Mouse (Mus musculus) right cerebral cortex, adult 2 months (tissue): ENCODE measurements around the gene Ccdc28b.

Source experiments
- DNase-seq, 2 experiments: peaks; one replicate each; pipeline ENCODE4 v3.0.0; 2021 to 2022; ENCODE audit warnings: low spot score in 2 of 2

Gene Ccdc28b

GRCm38 (mm10) chr4:129585773-129586172 lies 38.0 kb downstream of the Ccdc28b start:
- no peak for DNase-seq

DNA sequence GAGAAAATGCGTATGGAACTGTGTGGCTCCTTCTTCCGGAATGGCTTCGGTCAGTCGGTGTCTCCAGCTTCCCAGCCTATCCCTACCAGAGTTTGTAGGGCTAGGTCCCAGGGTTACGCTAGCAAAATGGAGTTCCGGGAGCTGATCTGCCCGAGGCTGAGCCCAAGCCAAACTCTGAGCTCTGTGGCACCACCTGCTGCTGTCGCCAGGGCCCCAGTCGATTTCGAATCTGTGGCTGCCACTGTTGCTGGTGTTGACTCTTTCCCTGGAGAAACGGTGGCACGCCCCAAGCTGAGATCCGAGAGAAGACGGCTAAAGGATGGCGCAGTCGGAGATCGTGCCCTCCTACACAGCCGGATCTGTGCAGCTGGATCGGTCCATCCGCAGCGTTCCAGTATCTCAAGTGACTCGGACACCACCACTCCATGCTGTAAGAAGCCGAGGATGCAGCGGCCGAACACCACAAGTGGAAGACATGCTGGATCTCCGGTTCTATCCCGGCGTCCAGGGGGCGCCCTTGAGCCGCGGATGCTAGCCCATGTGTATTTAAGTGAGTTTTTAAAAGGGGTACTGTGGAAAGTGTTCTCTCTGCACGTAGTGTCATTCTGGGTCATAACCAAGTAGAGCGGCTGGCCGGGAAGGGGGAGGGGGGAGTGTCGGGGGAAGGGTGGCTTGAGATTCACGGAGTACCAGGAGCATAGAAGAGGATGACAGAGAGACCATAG lies 38.7 kb downstream of the Ccdc28b start:
- DNase-seq = peak; percentile 80 to 91

- no peak for DNase-seq
Measured at GRCm38 (mm10) chr4:129584370-129584769, 39.4 kb downstream of the Ccdc28b start.

DNA sequence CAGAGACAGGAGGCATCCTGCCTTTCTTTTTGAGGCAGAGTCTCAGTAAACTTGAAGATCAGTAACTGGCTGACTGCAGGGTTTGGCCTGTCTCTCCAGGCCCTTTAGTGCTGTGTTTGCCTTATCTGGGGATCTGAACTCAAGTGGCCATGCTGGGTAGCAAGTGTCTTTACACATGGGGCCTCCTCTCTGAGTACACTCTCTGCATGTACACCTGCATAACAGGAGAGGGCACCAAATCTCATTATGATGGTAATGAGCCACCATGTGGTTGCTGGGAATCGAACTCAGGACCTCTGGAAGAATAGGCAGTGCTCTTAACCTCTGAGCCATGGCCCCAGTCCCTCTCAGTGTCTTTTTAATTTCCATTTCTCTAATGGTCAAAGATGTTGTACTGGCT lies 41.5 kb downstream of the Ccdc28b start:
- DNase-seq = no peak

- DNase-seq = no peak
Measured at GRCm38 (mm10) chr4:129580347-129580746, 43.4 kb downstream of the Ccdc28b start.

DNA sequence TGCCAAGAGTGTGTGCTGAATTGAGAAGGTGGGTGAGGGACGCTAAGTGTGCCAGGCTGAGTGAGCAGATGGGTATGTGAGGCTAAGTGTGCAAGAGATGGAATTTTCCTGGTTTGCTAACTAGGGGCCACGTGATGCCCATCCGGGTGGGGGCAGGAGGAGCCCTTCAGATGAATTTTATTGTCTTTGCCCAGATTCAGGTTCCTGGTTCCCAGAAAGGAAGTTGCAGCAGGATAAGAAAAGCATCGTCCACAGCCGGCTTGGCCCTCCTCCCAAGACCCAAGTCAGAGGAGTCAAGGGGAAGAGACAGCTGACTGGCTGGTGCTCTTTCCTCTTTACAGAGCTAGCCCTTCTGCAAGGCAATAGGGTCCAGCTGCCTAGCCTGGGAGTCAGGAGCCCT lies 45.3 kb downstream of the Ccdc28b start, which contains the start of gene Fam167b:
TSS of gene Fam167b (minus strand) at position 84 of the 400 bp plus-strand sequence.
- DNase-seq = no peak

DNA sequence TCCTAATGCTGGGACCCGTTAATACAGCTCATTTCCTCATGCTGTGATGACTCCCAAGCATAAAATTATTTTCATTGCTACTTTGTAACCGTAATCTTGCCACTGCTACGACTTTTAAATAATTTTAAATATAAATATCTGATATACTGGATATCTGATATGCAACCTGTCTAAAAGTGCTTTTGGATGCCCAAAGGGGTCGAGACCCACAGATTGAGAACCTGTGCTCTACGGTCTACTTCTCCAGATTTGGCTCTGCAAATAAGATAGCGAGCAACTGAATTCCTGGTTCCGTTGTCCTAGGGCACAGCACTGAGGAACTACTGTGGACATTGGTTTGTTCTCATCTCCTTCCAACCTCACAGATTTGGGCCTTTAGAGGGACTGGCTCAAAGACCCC lies 46.1 kb downstream of the Ccdc28b start:
- DNase-seq = no peak

DNA sequence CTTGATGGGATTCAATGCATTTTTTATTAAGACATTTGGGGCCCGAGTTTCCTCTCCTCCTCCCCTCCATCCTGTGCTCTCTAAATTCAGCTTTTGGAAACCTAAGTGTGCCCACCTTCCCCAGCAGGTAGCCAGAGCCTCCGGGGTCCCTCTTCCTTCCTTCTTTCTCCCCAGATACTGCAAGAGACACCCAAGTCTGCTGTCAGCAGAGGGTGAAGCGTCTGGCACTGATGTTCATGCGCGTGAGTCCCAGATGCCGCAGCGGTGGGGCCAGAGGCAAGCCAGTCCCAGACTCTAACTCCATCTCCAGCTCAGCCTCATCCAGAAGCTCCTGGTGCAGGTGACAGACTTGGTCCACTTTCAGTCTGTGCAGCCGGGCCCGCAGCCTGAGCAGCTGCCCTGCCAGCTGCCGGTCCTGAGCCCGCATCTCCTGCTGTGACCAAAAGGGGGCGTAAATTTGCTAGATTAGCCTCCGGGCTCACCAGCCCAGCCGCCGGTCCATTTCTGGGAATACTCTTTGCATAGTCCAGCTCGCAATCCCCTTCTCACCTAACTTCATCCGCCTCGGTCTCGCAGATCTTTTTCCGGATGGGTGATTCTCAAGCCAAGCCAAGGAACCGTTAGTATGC lies 46.8 kb downstream of the Ccdc28b start:
- peak; percentile 44 to 46 for DNase-seq

GRCm38 (mm10) chr4:129575171-129575844 lies 48.4 kb downstream of the Ccdc28b start:
- DNase-seq = no peak

- no peak for DNase-seq
Measured at GRCm38 (mm10) chr4:129573430-129573829, 50.3 kb downstream of the Ccdc28b start, which contains the start of gene Lck. TSS of gene Lck (minus strand) at chr4:129573641.

- DNase-seq = no peak
Measured at GRCm38 (mm10) chr4:129573093-129573370, 50.7 kb downstream of the Ccdc28b start.

GRCm38 (mm10) chr4:129572236-129573092 lies 51.3 kb downstream of the Ccdc28b start:
- no peak for DNase-seq

- no peak for DNase-seq
Measured at GRCm38 (mm10) chr4:129571551-129572084, 52.1 kb downstream of the Ccdc28b start.

GRCm38 (mm10) chr4:129570028-129570427 lies 53.7 kb downstream of the Ccdc28b start:
- DNase-seq = no peak
